Mouse (Mus musculus) kidney, postnatal 14 days (tissue): ENCODE results near the gene BC025920.

Source experiments
- DNase-seq: peaks from one replicate; pipeline ENCODE4 v3.0.0; 2022; ENCODE audit warnings: mixed read lengths

BC025920 gene

GRCm38 (mm10) chr10:81605974-81606751, at the start of gene BC025920:
BC025920 (plus strand) TSS chr10:81606270.
- peak; percentile 97 for DNase-seq

GRCm38 (mm10) chr10:81556282-81556681, 49.8 kb upstream of the BC025920 start:
- DNase-seq: no peak

GRCm38 (mm10) chr10:81557491-81557890, 48.6 kb upstream of the BC025920 start:
- no peak for DNase-seq

GRCm38 (mm10) chr10:81559163-81559626, 46.9 kb upstream of the BC025920 start, which contains the start of gene Aes:
Aes (plus strand) TSS chr10:81559488.
- DNase-seq: peak; percentile 92

GRCm38 (mm10) chr10:81559627-81560539, 46.2 kb upstream of the BC025920 start:
- peak; percentile 77 for DNase-seq

GRCm38 (mm10) chr10:81560719-81561459, 45.2 kb upstream of the BC025920 start:
- DNase-seq: peak; percentile 70

- no peak for DNase-seq
Measured at GRCm38 (mm10) chr10:81562411-81562810, 43.7 kb upstream of the BC025920 start.

GRCm38 (mm10) chr10:81563481-81563880, 42.6 kb upstream of the BC025920 start:
- DNase-seq: no peak

GRCm38 (mm10) chr10:81564216-81564615, 41.9 kb upstream of the BC025920 start:
- DNase-seq: peak; percentile 81

- peak; percentile 63 for DNase-seq
Measured at GRCm38 (mm10) chr10:81564734-81565133, 41.3 kb upstream of the BC025920 start.

- no peak for DNase-seq
Measured at GRCm38 (mm10) chr10:81565257-81566228, 40.5 kb upstream of the BC025920 start.

- peak; percentile 86 for DNase-seq
Measured at GRCm38 (mm10) chr10:81568381-81569191, 37.5 kb upstream of the BC025920 start.

GRCm38 (mm10) chr10:81569507-81570237, 36.4 kb upstream of the BC025920 start:
- no peak for DNase-seq

GRCm38 (mm10) chr10:81570238-81570800, 35.8 kb upstream of the BC025920 start:
- no peak for DNase-seq

GRCm38 (mm10) chr10:81570831-81571500, 35.1 kb upstream of the BC025920 start:
- DNase-seq: peak; percentile 98

GRCm38 (mm10) chr10:81571501-81571876, 34.6 kb upstream of the BC025920 start:
- peak; percentile 99 for DNase-seq

GRCm38 (mm10) chr10:81572133-81572671, 33.9 kb upstream of the BC025920 start:
- DNase-seq: peak; percentile 39

- DNase-seq: peak; percentile 64
Measured at GRCm38 (mm10) chr10:81572975-81573374, 33.1 kb upstream of the BC025920 start.
